Mouse (Mus musculus) neural tube, embryonic 13.5 days (tissue): ENCODE results near the gene Fgd3. TPM values are rescaled to one million over a fixed set of nuclear protein-coding genes. Genes with fewer than 3 reads are reported as not detected.

Experiments used
- ATAC-seq: fragments of 200-750 bp; cut with Nextera tagmentation; 2 replicates; pipeline ENCODE4 v1.8.0; 2017; ENCODE audit warnings: low read depth, mild to moderate bottlenecking, moderate TSS enrichment, moderate library complexity
- H3K27ac ChIP-seq: fragments of 300-500 bp; sonication (generic); replicated peaks from 2 replicates; pipeline ENCODE4 v1.5.1; 2015; ENCODE audit warnings: moderate library complexity, mild to moderate bottlenecking, inconsistent platforms
- H3K27me3 ChIP-seq: fragments of 300-500 bp; sonication (generic); 2 replicates; pipeline ENCODE4 v1.6.1; 2015; ENCODE audit warnings: mild to moderate bottlenecking, inconsistent platforms
- H3K36me3 ChIP-seq: fragments of 300-500 bp; sonication (generic); 2 replicates; pipeline ENCODE4 v1.6.1; 2015; ENCODE audit warnings: mild to moderate bottlenecking, inconsistent platforms
- H3K4me1 ChIP-seq: fragments of 300-500 bp; sonication (generic); replicated peaks from 2 replicates; pipeline ENCODE4 v1.6.1; 2015; ENCODE audit warnings: inconsistent platforms
- H3K4me2 ChIP-seq: fragments of 300-500 bp; sonication (generic); 2 replicates; pipeline ENCODE4 v1.6.1; 2015; ENCODE audit warnings: inconsistent platforms, mild to moderate bottlenecking, moderate library complexity
- H3K4me3 ChIP-seq: fragments of 300-500 bp; sonication (generic); 2 replicates; pipeline ENCODE4 v1.5.1; 2015; ENCODE audit warnings: mild to moderate bottlenecking, inconsistent platforms
- H3K9ac ChIP-seq: fragments of 300-500 bp; sonication (generic); 2 replicates; pipeline ENCODE4 v1.6.1; 2015; ENCODE audit warnings: moderate library complexity, mild to moderate bottlenecking, inconsistent platforms
- H3K9me3 ChIP-seq: fragments of 300-500 bp; sonication (generic); 2 replicates; pipeline ENCODE4 v1.6.1; 2016; ENCODE audit warnings: inconsistent platforms
- WGBS: fragments of 180-500 bp; shearing (Covaris S2); methylation state at CpG from one replicate; pipeline ENCODE4 v1.1.7; 2015; 5-methylcytosine and 5-hydroxymethylcytosine counted together
- polyA plus RNA-seq: library from polyadenylated mRNA; unstranded; fragments of >200 nt; fragmentation: Nextera tagmentation; extraction: Ambion mirVana; gene quantifications from 2 replicates; pipeline ENCODE4 v1.2.1, GENCODE M21; 2015

Fgd3 gene
- polyA plus RNA-seq, 1 experiment from 2014 or later: 3.8 TPM

DNA sequence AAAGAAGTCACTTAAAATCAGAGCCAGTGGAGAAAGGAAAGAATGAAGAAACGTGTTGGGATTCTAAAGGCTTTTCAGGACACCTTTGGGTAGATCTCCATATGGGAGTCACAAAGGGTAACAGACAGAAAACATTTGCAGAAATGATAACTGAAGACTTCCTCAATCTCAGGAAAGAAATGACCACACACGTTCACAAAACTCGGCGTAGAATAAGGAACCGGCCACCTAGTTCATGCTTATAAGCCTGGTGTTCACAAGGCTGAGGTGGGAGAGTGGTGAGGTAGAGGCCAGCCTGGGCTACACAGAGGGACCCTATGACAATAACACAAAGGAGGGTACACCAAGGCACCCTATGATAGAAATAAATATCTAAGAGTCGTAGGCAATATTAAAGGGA, 28.2 kb downstream of the Fgd3 start:
- no peak overlapping the region for H3K4me3 ChIP-seq
- H3K27ac ChIP-seq: no peak overlapping the region
- no peaks in the 10 kb centered on the region for H3K4me1 ChIP-seq
- peaks cover 11% of the 10 kb centered on the region; the same call in 1 of the 2 replicates for H3K36me3 ChIP-seq
- ATAC-seq: no peak
- H3K9me3 ChIP-seq: 0 out of 2 replicates have a peak, but pooled peaks cover 5% of the 10 kb centered on the region
- WGBS: 92% methylated on average over 6 of the region's 6 CpGs
- H3K27me3 ChIP-seq: no peaks in the 10 kb centered on the region
- H3K4me2 ChIP-seq: no peak overlapping the region
- H3K9ac ChIP-seq: no peak overlapping the region

GRCm38 (mm10) chr13:49291398-49291797, 28.7 kb downstream of the Fgd3 start:
- Histone ChIP-seq H3K36me3 (peaks cover 14% of the 10 kb centered on the region; the same call in 1 of the 2 replicates), H3K27me3 (no peaks in the 10 kb centered on the region), H3K27ac (no peak overlapping the region), H3K4me3 (no peak overlapping the region), H3K4me2 (no peak overlapping the region), H3K9me3 (0 out of 2 replicates have a peak, but pooled peaks cover 5% of the 10 kb centered on the region), H3K9ac (no peak overlapping the region), H3K4me1 (no peaks in the 10 kb centered on the region)
- ATAC-seq: no peak
- 58% methylated on average over 1 of the region's 1 CpGs for WGBS

DNA sequence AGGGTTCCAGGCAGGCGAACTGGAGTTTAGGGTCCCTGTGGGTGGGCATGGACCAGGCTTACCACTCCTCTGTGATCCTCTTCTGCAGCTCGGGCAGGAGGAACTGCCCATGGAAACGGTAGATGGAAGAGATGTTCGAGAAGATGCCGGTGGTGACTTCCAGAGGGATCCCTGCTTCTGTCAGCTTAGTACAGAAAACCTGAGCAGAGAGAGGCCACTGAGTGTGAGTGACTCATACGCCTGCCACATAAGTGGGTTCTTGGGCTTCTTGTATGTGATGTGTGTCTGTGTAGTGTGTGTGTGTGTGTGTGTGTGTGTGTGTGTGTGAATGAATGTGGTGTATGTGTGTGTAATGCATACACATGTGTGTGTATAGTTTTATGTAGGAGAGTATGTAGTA, 32.9 kb downstream of the Fgd3 start:
- 83% methylated on average over 6 of the region's 6 CpGs for WGBS
- Histone ChIP-seq H3K9ac (no peak overlapping the region), H3K27ac (no peak overlapping the region), H3K4me1 (no peaks in the 10 kb centered on the region), H3K4me2 (no peak overlapping the region), H3K36me3 (peaks cover 14% of the 10 kb centered on the region; the same call in 1 of the 2 replicates), H3K4me3 (no peak overlapping the region), H3K9me3 (0 out of 2 replicates have a peak, but pooled peaks cover 5% of the 10 kb centered on the region), H3K27me3 (no peaks in the 10 kb centered on the region)
- no peak for ATAC-seq

DNA sequence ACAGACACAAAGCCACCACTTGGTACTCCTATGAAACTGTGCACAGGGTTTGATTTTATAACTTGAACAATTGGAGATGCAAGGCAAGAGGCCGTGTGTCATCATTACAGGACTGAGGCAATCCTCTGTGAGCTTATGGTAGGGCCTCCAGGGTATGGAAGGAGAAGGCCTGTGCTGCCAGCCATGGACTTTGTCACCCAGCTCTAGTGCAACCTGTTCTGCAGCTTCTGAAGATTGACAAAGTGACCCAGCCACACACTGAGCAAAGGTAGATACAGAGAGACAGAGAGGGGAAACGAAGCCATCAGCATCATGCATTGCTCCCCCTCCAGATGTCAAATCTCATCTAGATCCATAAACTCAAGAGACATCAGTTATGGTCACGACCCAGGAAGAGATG, 33.4 kb downstream of the Fgd3 start:
- no peak overlapping the region for H3K4me2 ChIP-seq
- H3K9ac ChIP-seq: no peak overlapping the region
- no peak for ATAC-seq
- WGBS: 73% methylated on average over 3 of the region's 3 CpGs
- H3K27ac ChIP-seq: no peak overlapping the region
- no peaks in the 10 kb centered on the region for H3K27me3 ChIP-seq
- H3K9me3 ChIP-seq: 0 out of 2 replicates have a peak, but pooled peaks cover 5% of the 10 kb centered on the region
- peaks cover 10% of the 10 kb centered on the region; the same call in 1 of the 2 replicates for H3K36me3 ChIP-seq
- no peaks in the 10 kb centered on the region for H3K4me1 ChIP-seq
- no peak overlapping the region for H3K4me3 ChIP-seq

GRCm38 (mm10) chr13:49283686-49284085, 36.4 kb downstream of the Fgd3 start:
- H3K27me3 ChIP-seq: no peaks in the 10 kb centered on the region
- no peak overlapping the region for H3K4me3 ChIP-seq
- no peak overlapping the region for H3K9ac ChIP-seq
- 88% methylated on average over 9 of the region's 9 CpGs for WGBS
- peaks cover 25% of the 10 kb centered on the region for H3K36me3 ChIP-seq
- no peak for ATAC-seq
- H3K9me3 ChIP-seq: no peaks in the 10 kb centered on the region
- no peak overlapping the region for H3K4me2 ChIP-seq
- H3K27ac ChIP-seq: no peak overlapping the region
- H3K4me1 ChIP-seq: no peaks in the 10 kb centered on the region

DNA sequence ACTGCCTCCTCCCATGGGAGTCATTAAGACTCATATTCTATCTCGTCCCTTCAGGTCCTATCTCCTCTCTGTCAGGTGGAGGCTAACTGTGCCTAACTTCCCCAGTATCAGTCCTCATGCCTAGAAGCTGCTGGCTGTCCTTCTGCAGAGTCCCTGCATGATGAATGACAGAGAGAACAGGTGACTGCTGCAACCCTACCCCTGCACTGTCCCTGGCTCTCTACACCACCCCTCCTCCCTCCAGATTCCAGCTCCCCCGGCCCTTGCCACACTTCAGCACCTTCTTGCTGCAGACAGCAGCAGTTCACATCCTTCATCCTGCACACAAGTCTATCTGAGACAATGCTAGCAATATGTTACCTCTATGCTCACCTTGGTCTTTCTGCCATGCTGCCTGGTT, 37.9 kb downstream of the Fgd3 start:
- Histone ChIP-seq H3K4me3 (no peak overlapping the region), H3K27ac (no peak overlapping the region), H3K4me2 (no peak overlapping the region), H3K4me1 (no peaks in the 10 kb centered on the region), H3K36me3 (peaks cover 25% of the 10 kb centered on the region), H3K9me3 (no peaks in the 10 kb centered on the region), H3K9ac (no peak overlapping the region), H3K27me3 (no peaks in the 10 kb centered on the region)
- WGBS: 60% methylated on average over 2 of the region's 2 CpGs
- ATAC-seq: no peak

GRCm38 (mm10) chr13:49271831-49272765, 48.0 kb downstream of the Fgd3 start:
- WGBS: 77% methylated on average over 5 of the region's 5 CpGs
- no peaks in the 10 kb centered on the region for H3K27me3 ChIP-seq
- no peaks in the 10 kb centered on the region for H3K4me1 ChIP-seq
- H3K27ac ChIP-seq: no peak overlapping the region
- 0 out of 2 replicates have a peak, but pooled peaks cover 6% of the 10 kb centered on the region for H3K36me3 ChIP-seq
- no peak overlapping the region for H3K4me3 ChIP-seq
- no peak overlapping the region for H3K4me2 ChIP-seq
- H3K9me3 ChIP-seq: no peaks in the 10 kb centered on the region
- no peak overlapping the region for H3K9ac ChIP-seq
- ATAC-seq: no peak

- WGBS: 93% methylated on average over 8 of the region's 8 CpGs
Observed at GRCm38 (mm10) chr13:49270500-49270899, 49.6 kb downstream of the Fgd3 start.

GRCm38 (mm10) chr13:49267645-49268044, 52.5 kb downstream of the Fgd3 start:
- Histone ChIP-seq H3K4me2 (no peak overlapping the region), H3K9ac (no peak overlapping the region), H3K27ac (no peak overlapping the region), H3K4me1 (no peaks in the 10 kb centered on the region), H3K27me3 (no peaks in the 10 kb centered on the region), H3K4me3 (no peak overlapping the region), H3K36me3 (no peaks in the 10 kb centered on the region), H3K9me3 (no peaks in the 10 kb centered on the region)
- 70% methylated on average over 2 of the region's 2 CpGs for WGBS
- ATAC-seq: no peak

More at GRCm38 (mm10) chr13:49270500-49270899, 49.6 kb downstream of the Fgd3 start:
- H3K9ac ChIP-seq: no peak overlapping the region
- no peak overlapping the region for H3K4me3 ChIP-seq
- no peak overlapping the region for H3K27ac ChIP-seq
- H3K36me3 ChIP-seq: 0 out of 2 replicates have a peak, but pooled peaks cover 6% of the 10 kb centered on the region
- ATAC-seq: no peak
- no peaks in the 10 kb centered on the region for H3K4me1 ChIP-seq
- H3K27me3 ChIP-seq: no peaks in the 10 kb centered on the region
- no peaks in the 10 kb centered on the region for H3K9me3 ChIP-seq
- H3K4me2 ChIP-seq: no peak overlapping the region

DNA sequence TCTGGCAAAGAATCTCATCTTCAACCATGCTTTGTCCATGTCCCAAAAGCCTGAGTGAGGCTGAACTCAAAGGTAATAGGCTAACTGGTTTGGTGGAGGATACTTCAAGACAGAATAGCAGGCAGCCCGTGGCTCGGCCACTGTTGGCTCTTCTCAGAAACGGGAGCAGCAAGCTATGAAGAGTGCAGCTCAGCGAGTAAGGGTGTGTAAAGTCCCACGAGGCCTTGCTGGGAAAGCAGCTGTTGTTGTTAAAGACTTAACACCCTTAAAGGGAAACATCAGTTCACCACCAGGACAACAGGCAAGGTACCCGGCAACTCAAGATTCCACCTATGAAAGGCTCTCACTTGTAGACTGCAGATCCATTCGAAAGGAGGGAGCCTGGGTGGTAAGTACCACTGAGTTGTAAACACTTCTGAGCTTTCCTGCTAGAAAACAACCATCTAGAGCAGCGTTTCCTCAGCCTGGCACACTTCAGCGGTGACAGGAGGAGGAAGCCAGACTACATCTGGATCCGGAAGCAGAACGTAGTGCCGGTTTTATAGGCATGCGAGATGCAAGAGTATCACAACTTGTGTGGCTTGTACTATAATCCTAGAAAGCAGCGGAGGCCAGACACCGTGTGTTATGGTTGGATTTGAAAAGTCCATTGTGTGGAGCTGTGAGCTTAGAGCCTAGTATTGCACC, 59.9 kb downstream of the Fgd3 start:
- ATAC-seq: no peak
- Histone ChIP-seq H3K27ac (no peak overlapping the region), H3K9ac (no peak overlapping the region), H3K36me3 (no peaks in the 10 kb centered on the region), H3K4me1 (no peaks in the 10 kb centered on the region), H3K4me2 (no peak overlapping the region), H3K4me3 (no peak overlapping the region), H3K27me3 (no peaks in the 10 kb centered on the region), H3K9me3 (no peaks in the 10 kb centered on the region)
- WGBS: 83% methylated on average over 15 of the region's 15 CpGs

DNA sequence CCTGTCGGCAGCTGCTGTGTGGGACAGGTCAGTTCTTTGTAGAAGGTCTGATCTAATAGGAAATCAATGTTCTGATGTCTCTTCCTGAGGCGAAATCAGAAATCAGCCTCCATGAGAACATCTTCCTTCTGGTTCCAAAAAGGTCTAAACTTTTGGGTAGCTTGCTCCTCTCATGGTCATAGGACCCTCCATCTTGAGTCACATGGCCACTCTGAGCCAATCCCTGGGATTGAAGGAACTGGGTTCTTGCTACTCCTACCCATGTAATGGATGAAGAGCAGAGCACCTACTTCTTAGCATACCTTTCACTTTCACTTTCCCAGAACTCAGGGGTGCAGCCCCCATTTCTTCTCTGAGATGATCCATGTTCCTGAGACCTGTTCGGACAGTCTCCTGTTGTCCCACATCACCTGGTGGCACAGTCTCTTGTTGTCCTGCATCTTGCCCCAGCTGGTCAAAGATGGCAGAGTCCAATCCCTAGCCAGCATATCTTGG, 62.2 kb downstream of the Fgd3 start:
- no peak overlapping the region for H3K4me3 ChIP-seq
- no peak for ATAC-seq
- no peaks in the 10 kb centered on the region for H3K27me3 ChIP-seq
- no peak overlapping the region for H3K9ac ChIP-seq
- H3K4me2 ChIP-seq: no peak overlapping the region
- H3K4me1 ChIP-seq: no peaks in the 10 kb centered on the region
- H3K27ac ChIP-seq: no peak overlapping the region
- H3K9me3 ChIP-seq: no peaks in the 10 kb centered on the region
- no peaks in the 10 kb centered on the region for H3K36me3 ChIP-seq
- 82% methylated on average over 3 of the region's 3 CpGs for WGBS

DNA sequence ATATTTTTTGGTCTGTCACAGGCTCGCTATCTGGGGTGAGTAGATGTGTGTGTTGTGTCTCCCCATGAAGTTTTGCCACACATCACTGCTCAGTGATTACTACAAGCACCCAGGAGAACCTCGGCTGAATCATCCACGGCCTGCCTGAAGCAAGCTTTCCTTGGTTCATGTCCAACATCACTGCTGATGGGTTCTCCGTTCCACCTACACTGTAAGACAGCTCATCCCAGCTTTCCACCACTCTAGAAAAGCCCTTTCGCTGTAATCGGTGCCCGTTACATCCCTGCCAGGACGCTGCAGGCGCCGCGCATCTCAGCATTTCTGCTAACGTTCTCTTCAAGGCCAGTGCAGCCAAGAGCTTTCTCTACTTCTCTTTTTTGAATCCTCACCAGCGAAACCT, 67.4 kb downstream of the Fgd3 start:
- H3K36me3 ChIP-seq: no peaks in the 10 kb centered on the region
- H3K27me3 ChIP-seq: peaks cover 21% of the 10 kb centered on the region
- H3K27ac ChIP-seq: no peak overlapping the region
- no peak overlapping the region for H3K4me3 ChIP-seq
- H3K9me3 ChIP-seq: no peaks in the 10 kb centered on the region
- H3K4me1 ChIP-seq: peaks cover 8% of the 10 kb centered on the region
- no peak overlapping the region for H3K9ac ChIP-seq
- WGBS: 92% methylated on average over 13 of the region's 13 CpGs
- no peak overlapping the region for H3K4me2 ChIP-seq
- no peak for ATAC-seq
